In genomic region chrX:75138182-75138581, GRCm38 (mm10) we compare ENCODE assay signal across 25 mouse cellular contexts. TPM values are rescaled to one million over a fixed set of nuclear protein-coding genes. Genes with fewer than 3 reads are reported as not detected.
DNase-seq lines count a peak whose midpoint lies in the region; ATAC-seq and TF ChIP-seq lines count a peak whose summit lies in the region.
"Had no signal": no experiment of that assay in that cellular context is flagged by ENCODE, and none has a peak within 500 bp of the region (broad histone marks: within the 10 kb centered on the region; RNA-seq: fewer than 3 reads in every experiment).

No protein-coding gene starts in this region.

- ATAC-seq in erythroblast, adult 5-6 weeks (replicated peaks; ENCODE audit: low FRiP score, poor library complexity, severe bottlenecking): peak; percentile 68
- ATAC-seq in liver, embryonic 15.5 days (ENCODE audit: insufficient read depth): peak; percentile 74; the same call in 1 of the 2 replicates
- peak; percentile 55; the same call in 1 of the 2 replicates for ATAC-seq in megakaryocyte-erythroid progenitor cell, adult 5-6 weeks (replicated peaks; ENCODE audit: low FRiP score, low TSS enrichment, poor library complexity, severe bottlenecking)
- ATAC-seq in kidney, embryonic 15.5 days (replicated peaks; ENCODE audit: low FRiP score): no peak
- ATAC-seq in kidney, embryonic 16.5 days (ENCODE audit: low FRiP score, low TSS enrichment): no peak
- ATAC-seq: forebrain, embryonic 15.5 days had no signal

- WGBS in liver, embryonic 15.5 days (ENCODE audit: insufficient replicate concordance): 70% methylated on average over 2 of the region's 2 CpGs
- 91% methylated on average over 2 of the region's 2 CpGs for WGBS in kidney, embryonic 15.5 days
- WGBS in kidney, embryonic 16.5 days: 90% methylated on average over 2 of the region's 2 CpGs

- 0 out of 2 replicates have a peak overlapping the region, but pooled peaks have one; percentile 36 for H3K27ac ChIP-seq in ES-Bruce4 (ENCODE audit: insufficient read depth, low read length)
- H3K27ac ChIP-seq in liver, embryonic 15.5 days (replicated peaks): peak overlapping the region; percentile 66
- H3K27ac ChIP-seq in kidney, embryonic 15.5 days: no peak overlapping the region
- H3K27ac ChIP-seq in kidney, embryonic 16.5 days (ENCODE audit: low read length): no peak overlapping the region
- H3K27ac ChIP-seq: embryonic facial prominence, embryonic 13.5 days; forebrain, embryonic 15.5 days; heart, embryonic 10.5 days; hindbrain, embryonic 13.5 days had no signal

- H3K9ac ChIP-seq in ES-Bruce4 (ENCODE audit: low read depth, poor library complexity, severe bottlenecking): no peak overlapping the region
- H3K9ac ChIP-seq in liver, embryonic 15.5 days: no peak overlapping the region
- no peak overlapping the region for H3K9ac ChIP-seq in kidney, embryonic 15.5 days
- no peak overlapping the region for H3K9ac ChIP-seq in kidney, embryonic 16.5 days (replicated peaks; ENCODE audit: low read length)
- H3K9ac ChIP-seq: embryonic facial prominence, embryonic 13.5 days; forebrain, embryonic 15.5 days; hindbrain, embryonic 13.5 days had no signal

- DNase-seq in urinary bladder, postnatal 36 days (ENCODE audit: low spot score in 2 of 2): no peak
- DNase-seq: adrenal gland, postnatal 10 days; cerebellum, adult 11 months; cerebellum, adult 8-10 months; cerebellum, postnatal 36 days; gastrocnemius, postnatal 10 days; heart, adult 18-20 months; heart, postnatal 10 days; heart, postnatal 4 days had no signal

- TF ChIP-seq POLR2A in ES-Bruce4 (IDR thresholded peaks at IDR 0.05; ENCODE audit: insufficient read depth, low read length): no peak

- no peak overlapping the region for H3K4me3 ChIP-seq in ES-Bruce4 (ENCODE audit: low read depth, low read length)
- H3K4me3 ChIP-seq in liver, embryonic 15.5 days (replicated peaks): no peak overlapping the region
- no peak overlapping the region for H3K4me3 ChIP-seq in kidney, embryonic 15.5 days (replicated peaks)
- no peak overlapping the region for H3K4me3 ChIP-seq in kidney, embryonic 16.5 days (ENCODE audit: low read length)
- H3K4me3 ChIP-seq: embryonic facial prominence, embryonic 13.5 days; erythroblast, embryonic 14.5 days; forebrain, embryonic 15.5 days; heart, embryonic 10.5 days; hindbrain, embryonic 13.5 days had no signal

- H3K9me3 ChIP-seq in ES-Bruce4 (replicated peaks; ENCODE audit: control insufficient read depth, insufficient read depth, low read length, poor library complexity, severe bottlenecking): no peaks in the 10 kb centered on the region
- no peaks in the 10 kb centered on the region for H3K9me3 ChIP-seq in liver, embryonic 15.5 days (replicated peaks)
- H3K9me3 ChIP-seq in kidney, embryonic 15.5 days (replicated peaks): no peaks in the 10 kb centered on the region
- H3K9me3 ChIP-seq in kidney, embryonic 16.5 days (ENCODE audit: low read length): no peaks in the 10 kb centered on the region
- H3K9me3 ChIP-seq: embryonic facial prominence, embryonic 13.5 days; forebrain, embryonic 15.5 days; heart, embryonic 10.5 days; hindbrain, embryonic 13.5 days had no signal

- no peak for TF ChIP-seq EP300 in ES-Bruce4 (IDR thresholded peaks at IDR 0.05; ENCODE audit: insufficient read depth, low read depth, low read length)

- no peaks in the 10 kb centered on the region for H3K4me1 ChIP-seq in ES-Bruce4 (ENCODE audit: control insufficient read depth, insufficient read depth, low read length)
- peaks cover 14% of the 10 kb centered on the region; the same call in 1 of the 2 replicates for H3K4me1 ChIP-seq in liver, embryonic 15.5 days (replicated peaks)
- H3K4me1 ChIP-seq in kidney, embryonic 15.5 days: no peaks in the 10 kb centered on the region
- no peaks in the 10 kb centered on the region for H3K4me1 ChIP-seq in kidney, embryonic 16.5 days (ENCODE audit: insufficient read depth, low read length)
- H3K4me1 ChIP-seq: embryonic facial prominence, embryonic 13.5 days; forebrain, embryonic 15.5 days; heart, embryonic 10.5 days; hindbrain, embryonic 13.5 days had no signal

- H3K27me3 ChIP-seq in ES-Bruce4 (ENCODE audit: control insufficient read depth, insufficient read depth, low read length, poor library complexity, severe bottlenecking): no peaks in the 10 kb centered on the region
- no peaks in the 10 kb centered on the region for H3K27me3 ChIP-seq in liver, embryonic 15.5 days
- H3K27me3 ChIP-seq in kidney, embryonic 15.5 days: no peaks in the 10 kb centered on the region
- H3K27me3 ChIP-seq in kidney, embryonic 16.5 days (ENCODE audit: insufficient read depth, low read length): no peaks in the 10 kb centered on the region
- H3K27me3 ChIP-seq: embryonic facial prominence, embryonic 13.5 days; forebrain, embryonic 15.5 days; hindbrain, embryonic 13.5 days had no signal

- H3K4me2 ChIP-seq in liver, embryonic 15.5 days: no peak overlapping the region; the same call in 1 of the 2 replicates
- H3K4me2 ChIP-seq in kidney, embryonic 15.5 days: no peak overlapping the region
- H3K4me2 ChIP-seq in kidney, embryonic 16.5 days (replicated peaks; ENCODE audit: low read depth, low read length): no peak overlapping the region
- H3K4me2 ChIP-seq: embryonic facial prominence, embryonic 13.5 days; forebrain, embryonic 15.5 days; hindbrain, embryonic 13.5 days had no signal

- TF ChIP-seq CTCF in ES-Bruce4 (IDR thresholded peaks at IDR 0.05; ENCODE audit: low read depth, low read length): no peak

- H3K36me3 ChIP-seq in ES-Bruce4 (ENCODE audit: control insufficient read depth, insufficient read depth, low read length, poor library complexity, severe bottlenecking): no peaks in the 10 kb centered on the region
- no peaks in the 10 kb centered on the region for H3K36me3 ChIP-seq in liver, embryonic 15.5 days (replicated peaks)
- no peaks in the 10 kb centered on the region for H3K36me3 ChIP-seq in kidney, embryonic 15.5 days
- no peaks in the 10 kb centered on the region for H3K36me3 ChIP-seq in kidney, embryonic 16.5 days (ENCODE audit: insufficient read depth, low read length)
- H3K36me3 ChIP-seq: embryonic facial prominence, embryonic 13.5 days; forebrain, embryonic 15.5 days; heart, embryonic 10.5 days; hindbrain, embryonic 13.5 days had no signal

RNA-seq across cellular contexts. Expression of gene Mpp1, which starts 7.4 kb away (rescaled TPM):
- polyA plus RNA-seq in ES-Bruce4 (2011; ENCODE audit: insufficient read depth, insufficient read length, low read depth, missing spikeins): 78.8 and 85.1 TPM in 2 replicates
- 310 and 311 TPM in 2 replicates for total RNA-seq in erythroblast, adult 5-6 weeks (2015; ENCODE audit: low replicate concordance)
- 386 and 717 TPM in 2 replicates for total RNA-seq in erythroblast, adult 5-6 weeks (2017; ENCODE audit: low replicate concordance)
- polyA plus RNA-seq in liver, embryonic 15.5 days (2015; fragmentation: Nextera tagmentation; extraction: Ambion mirVana): 135 and 147 TPM in 2 replicates
- total RNA-seq in megakaryocyte-erythroid progenitor cell, adult 5-6 weeks (2014; fragmentation: Nextera tagmentation): 43.9 and 57.5 TPM in 2 replicates
- 66.4 and 68.1 TPM in 2 replicates for total RNA-seq in megakaryocyte-erythroid progenitor cell, adult 5-6 weeks (2017)
- polyA plus RNA-seq in kidney, embryonic 15.5 days (2015; fragmentation: Nextera tagmentation; extraction: Ambion mirVana): 52.6 and 56.9 TPM in 2 replicates
- polyA plus RNA-seq in kidney, embryonic 16.5 days (2015; fragmentation: Nextera tagmentation; extraction: Ambion mirVana): 56.7 and 68.8 TPM in 2 replicates

RNA-seq across cellular contexts. Expression of gene Smim9, which starts 25.4 kb away (rescaled TPM):
- not detected in 2 replicates for polyA plus RNA-seq in ES-Bruce4 (2011; ENCODE audit: insufficient read depth, insufficient read length, low read depth, missing spikeins)
- total RNA-seq in erythroblast, adult 5-6 weeks (2015; ENCODE audit: low replicate concordance): not detected in 2 replicates
- not detected in 2 replicates for total RNA-seq in erythroblast, adult 5-6 weeks (2017; ENCODE audit: low replicate concordance)
- not detected in 2 replicates for polyA plus RNA-seq in liver, embryonic 15.5 days (2015; fragmentation: Nextera tagmentation; extraction: Ambion mirVana)
- not detected in 2 replicates for total RNA-seq in megakaryocyte-erythroid progenitor cell, adult 5-6 weeks (2014; fragmentation: Nextera tagmentation)
- total RNA-seq in megakaryocyte-erythroid progenitor cell, adult 5-6 weeks (2017): not detected in 2 replicates
- polyA plus RNA-seq in kidney, embryonic 15.5 days (2015; fragmentation: Nextera tagmentation; extraction: Ambion mirVana): not detected in 2 replicates
- not detected in 2 replicates for polyA plus RNA-seq in kidney, embryonic 16.5 days (2015; fragmentation: Nextera tagmentation; extraction: Ambion mirVana)
- total RNA-seq: adrenal gland, postnatal 10 days; gastrocnemius, postnatal 10 days; gastrocnemius, postnatal 4 days; heart, adult 18-20 months; heart, postnatal 10 days; heart, postnatal 4 days; MEL had no signal
- polyA plus RNA-seq: brain, embryonic 14.5 days; embryonic facial prominence, embryonic 13.5 days; erythroblast, embryonic 14.5 days; forebrain, embryonic 11.5 days; forebrain, embryonic 15.5 days; heart, embryonic 10.5 days; heart, embryonic 14.5 days; hindbrain, embryonic 13.5 days had no signal

RNA-seq across cellular contexts. Expression of gene Dkc1, which starts 42.5 kb away (rescaled TPM):
- 254 and 264 TPM in 2 replicates for polyA plus RNA-seq in ES-Bruce4 (2011; ENCODE audit: insufficient read depth, insufficient read length, low read depth, missing spikeins)
- total RNA-seq in erythroblast, adult 5-6 weeks (2015; ENCODE audit: low replicate concordance): 30.6 and 34.5 TPM in 2 replicates
- 64.7 and 81.0 TPM in 2 replicates for total RNA-seq in erythroblast, adult 5-6 weeks (2017; ENCODE audit: low replicate concordance)
- polyA plus RNA-seq in liver, embryonic 15.5 days (2015; fragmentation: Nextera tagmentation; extraction: Ambion mirVana): 66.7 and 73.9 TPM in 2 replicates
- 191 and 232 TPM in 2 replicates for total RNA-seq in megakaryocyte-erythroid progenitor cell, adult 5-6 weeks (2014; fragmentation: Nextera tagmentation)
- 488 and 519 TPM in 2 replicates for total RNA-seq in megakaryocyte-erythroid progenitor cell, adult 5-6 weeks (2017)
- 144 and 173 TPM in 2 replicates for polyA plus RNA-seq in kidney, embryonic 15.5 days (2015; fragmentation: Nextera tagmentation; extraction: Ambion mirVana)
- polyA plus RNA-seq in kidney, embryonic 16.5 days (2015; fragmentation: Nextera tagmentation; extraction: Ambion mirVana): 135 and 160 TPM in 2 replicates

RNA-seq across cellular contexts. Expression of gene Gab3, which starts 52.9 kb away (rescaled TPM):
- 0.46 and 0.82 TPM in 2 replicates for polyA plus RNA-seq in ES-Bruce4 (2011; ENCODE audit: insufficient read depth, insufficient read length, low read depth, missing spikeins)
- total RNA-seq in erythroblast, adult 5-6 weeks (2015; ENCODE audit: low replicate concordance): 15.0 and 24.4 TPM in 2 replicates
- total RNA-seq in erythroblast, adult 5-6 weeks (2017; ENCODE audit: low replicate concordance): 9.6 and 9.8 TPM in 2 replicates
- 1.2 and 1.6 TPM in 2 replicates for polyA plus RNA-seq in liver, embryonic 15.5 days (2015; fragmentation: Nextera tagmentation; extraction: Ambion mirVana)
- 2.6 and 8.9 TPM in 2 replicates for total RNA-seq in megakaryocyte-erythroid progenitor cell, adult 5-6 weeks (2014; fragmentation: Nextera tagmentation)
- total RNA-seq in megakaryocyte-erythroid progenitor cell, adult 5-6 weeks (2017): 3.1 and 3.3 TPM in 2 replicates
- 1.9 and 2.4 TPM in 2 replicates for polyA plus RNA-seq in kidney, embryonic 15.5 days (2015; fragmentation: Nextera tagmentation; extraction: Ambion mirVana)
- 2.1 and 2.2 TPM in 2 replicates for polyA plus RNA-seq in kidney, embryonic 16.5 days (2015; fragmentation: Nextera tagmentation; extraction: Ambion mirVana)
- polyA plus RNA-seq: erythroblast, embryonic 14.5 days had no signal

Comparison
In these comparisons a context has a peak if more than half of its experiments do, and no peak if none do; other contexts are left out.
1. H3K27ac ChIP-seq: peak in ES-Bruce4 (single experiment) and liver, embryonic 15.5 days (single experiment); none in kidney, embryonic 15.5 days (single experiment) and kidney, embryonic 16.5 days (single experiment).
2. ATAC-seq: peak in erythroblast, adult 5-6 weeks (single experiment), liver, embryonic 15.5 days (single experiment) and megakaryocyte-erythroid progenitor cell, adult 5-6 weeks (single experiment); none in kidney, embryonic 15.5 days (single experiment) and kidney, embryonic 16.5 days (single experiment).